Mouse (Mus musculus) testis, adult 2 months (tissue): Measurements from ENCODE around the gene Antxr1.

Source experiments
- CTCF ChIP-seq: fragments of 200-500 bp; IDR thresholded peaks from 2 replicates; pipeline ENCODE4 v1.5.1; 2012; ENCODE audit warnings: low read depth, mild to moderate bottlenecking, inconsistent platforms, low read length, moderate library complexity; ENCODE audit not compliant: control insufficient read depth, insufficient read depth, insufficient replicate concordance
- POLR2A ChIP-seq: fragments of 200-500 bp; IDR thresholded peaks from 2 replicates; pipeline ENCODE4 v1.6.1; 2012; ENCODE audit warnings: low read depth, mild to moderate bottlenecking, inconsistent platforms, low read length, moderate library complexity; ENCODE audit not compliant: control insufficient read depth

DNA sequence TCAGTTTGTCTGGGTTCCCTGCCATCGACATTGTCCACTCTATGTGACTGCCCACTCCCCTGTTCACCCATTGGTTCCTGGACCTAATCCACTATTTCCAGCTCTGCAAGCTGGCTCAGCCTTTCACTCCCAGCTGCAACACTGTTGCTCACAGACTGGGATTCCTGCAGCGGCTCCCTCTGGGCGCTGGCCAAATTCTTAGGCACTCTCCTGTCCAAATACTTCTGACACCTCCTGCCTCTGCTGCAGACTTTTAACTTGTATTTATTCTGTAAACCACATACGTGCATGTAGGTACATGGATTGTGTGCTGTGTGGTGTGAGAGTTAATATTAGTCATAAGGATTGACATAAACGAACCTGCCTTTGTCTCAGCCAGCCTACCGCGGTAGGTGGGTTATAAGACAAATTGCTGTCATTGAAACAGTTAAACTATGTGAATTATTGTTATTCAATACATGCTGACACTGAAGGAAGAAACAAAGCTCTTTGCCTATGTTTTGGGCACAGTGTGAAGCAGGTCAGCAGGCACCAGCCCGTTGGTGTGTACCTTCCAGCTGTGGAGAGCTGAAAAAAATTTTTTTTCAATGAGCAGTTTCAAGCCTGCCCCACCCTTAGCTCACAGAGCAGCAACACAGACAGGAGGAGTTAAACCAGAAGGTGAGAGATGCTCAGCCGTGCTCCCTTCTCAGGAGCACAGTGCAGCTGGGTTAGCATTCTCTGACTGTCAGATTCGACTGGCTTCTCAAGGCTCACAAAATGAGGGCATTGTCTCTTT lies 112.6 kb downstream of the Antxr1 start:
- no peak for TF ChIP-seq CTCF
- no peak for TF ChIP-seq POLR2A
